13 mouse cellular contexts compared by ENCODE assay signal in the genomic region with DNA sequence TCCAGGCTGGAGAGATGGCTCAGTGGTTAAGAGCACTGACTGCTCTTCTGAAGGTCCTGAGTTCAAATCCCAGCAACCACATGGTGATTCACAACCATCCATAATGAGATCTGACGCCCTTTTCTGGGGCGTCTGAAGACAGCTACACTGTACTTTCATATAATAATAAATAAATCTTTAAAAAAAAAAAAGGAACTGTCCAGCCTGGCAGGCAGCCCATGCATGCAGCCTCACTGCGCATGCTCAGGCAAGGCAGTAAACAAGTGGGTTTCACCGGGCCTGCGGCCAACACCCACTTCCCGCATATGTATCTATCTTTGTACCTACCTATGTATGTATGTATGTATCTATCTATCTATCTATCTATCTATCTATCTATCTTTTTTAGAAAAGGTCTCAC. TPM values are rescaled to one million over a fixed set of nuclear protein-coding genes. Genes with fewer than 3 reads are reported as not detected.
"Had no signal": no experiment of that assay in that cellular context is flagged by ENCODE, and none has a peak within 500 bp of the region (broad histone marks: within the 10 kb centered on the region; RNA-seq: fewer than 3 reads in every experiment).

No protein-coding gene starts in this region.

RNA-seq across cellular contexts. Expression of a gene that starts 13.6 kb away (rescaled TPM):
- total RNA-seq: megakaryocyte, adult 5-6 weeks; megakaryocyte-erythroid progenitor cell, adult 5-6 weeks; monocyte, adult 5-6 weeks had no signal
- polyA plus RNA-seq: macrophage had no signal

RNA-seq across cellular contexts. Expression of a gene that starts 32.0 kb away (rescaled TPM):
- total RNA-seq: left cerebral cortex, adult 8-10 months; left cerebral cortex, postnatal 10 days; left cerebral cortex, postnatal 14 days; left cerebral cortex, postnatal 25 days; left cerebral cortex, postnatal 36 days; left cerebral cortex, postnatal 4 days; liver, adult 2 months; megakaryocyte progenitor cell, adult 5-6 weeks; megakaryocyte, adult 5-6 weeks; megakaryocyte-erythroid progenitor cell, adult 5-6 weeks; midbrain, postnatal 0 days; monocyte, adult 5-6 weeks had no signal
- polyA plus RNA-seq: liver, adult 2 months; macrophage had no signal
